Mouse (Mus musculus): ENCODE measurements around the gene Lrrc25.

- TF ChIP-seq POLR2A (IDR thresholded peaks at IDR 0.05; ENCODE audit: insufficient read length, low read depth) = no peak
- TF ChIP-seq USF1 (IDR thresholded peaks at IDR 0.05; ENCODE audit: low read depth) = no peak
- TF ChIP-seq TCF12 (IDR thresholded peaks at IDR 0.05; ENCODE audit: insufficient read depth, poor library complexity, severe bottlenecking) = no peak
These were observed 44.3 kb downstream of the Lrrc25 start, which contains the start of gene Pgpep1 for GRCm38 (mm10) chr8:70660273-70660725.

Measured in myocyte (in vitro differentiated cells).